Mouse (Mus musculus): Measurements from ENCODE around the gene Tbc1d4. TPM values are rescaled to one million over a fixed set of nuclear protein-coding genes. Genes with fewer than 3 reads are reported as not detected.

Gene Tbc1d4
- 12.2 and 14.4 TPM in 2 replicates for polyA plus RNA-seq (2012; rRNA removed)

DNA sequence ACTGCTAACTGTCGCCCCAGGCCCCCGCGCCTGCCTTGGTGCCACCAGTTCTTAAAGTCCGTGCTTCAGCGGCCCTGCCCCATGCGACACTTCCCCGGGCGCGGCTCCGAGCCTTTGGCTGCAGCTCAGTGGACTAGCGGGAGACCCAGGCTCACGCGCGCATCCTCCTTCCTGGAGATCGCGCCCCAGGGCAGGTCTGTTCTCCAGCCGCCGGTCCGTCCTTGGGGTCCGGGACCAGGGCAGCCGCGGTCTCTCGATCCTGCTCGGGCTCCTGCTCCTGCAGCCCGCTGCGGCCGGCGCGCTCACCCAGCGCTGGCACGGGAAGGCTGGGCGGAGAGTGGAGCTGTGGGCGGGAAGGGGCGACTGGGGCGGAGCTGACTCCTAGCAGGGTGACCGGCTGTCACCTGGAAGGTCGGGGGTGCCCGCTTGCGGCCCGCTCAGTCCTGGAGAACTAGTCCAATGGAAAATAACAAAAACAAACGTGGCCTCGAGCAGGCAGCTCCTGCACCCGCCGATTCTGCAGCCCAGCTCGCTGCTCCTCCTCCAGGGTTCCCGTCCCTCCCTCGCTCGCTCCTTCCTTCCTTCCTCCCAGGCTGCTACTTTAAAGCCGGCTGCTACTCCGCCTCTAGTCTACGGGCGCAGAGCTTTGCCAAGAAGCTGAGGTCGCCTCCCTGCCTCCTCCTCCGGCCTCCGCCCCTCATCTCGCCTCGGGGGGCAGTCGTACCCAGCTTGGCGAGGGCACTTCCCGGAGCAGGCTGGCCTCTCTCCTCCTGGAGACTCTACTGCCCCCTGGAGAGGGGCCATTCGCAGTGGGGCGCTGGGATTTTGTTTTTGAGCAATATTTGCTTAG lies at the start of gene Tbc1d4:
Tbc1d4 (minus strand) TSS at position 673 of the 850 bp plus-strand sequence.

GRCm38 (mm10) chr14:101653581-101654525 lies 44.9 kb upstream of the Tbc1d4 start, which contains the start of gene Uchl3:
Gene Uchl3 (plus strand): TSS chr14:101653967.

GRCm38 (mm10) chr14:101640153-101640843 lies 31.3 kb upstream of the Tbc1d4 start, which contains the start of gene Commd6:
Gene Commd6 (minus strand): TSS chr14:101640686.

Other genes starting within 250 kb of the Tbc1d4 start
- 17.6 and 22.6 TPM in 2 replicates for gene Commd6, start 31.5 kb upstream of the Tbc1d4 start, polyA plus RNA-seq (2012; rRNA removed)
- 15.8 and 17.4 TPM in 2 replicates for gene Uchl3, start 44.8 kb upstream of the Tbc1d4 start, polyA plus RNA-seq (2012; rRNA removed)
- 8.6 and 10.9 TPM in 2 replicates for gene Gm9922, start 120.6 kb upstream of the Tbc1d4 start, polyA plus RNA-seq (2012; rRNA removed)
- 13.3 and 14.8 TPM in 2 replicates for gene Lmo7, start 120.8 kb upstream of the Tbc1d4 start, polyA plus RNA-seq (2012; rRNA removed)